Mouse (Mus musculus): ENCODE data around the gene L2hgdh.
"Not testable (repeated sequence)": the region's sequence is repeated elsewhere in the genome, so short reads cannot be mapped to it uniquely, and the experiment has no call there.

L2hgdh gene

DNA sequence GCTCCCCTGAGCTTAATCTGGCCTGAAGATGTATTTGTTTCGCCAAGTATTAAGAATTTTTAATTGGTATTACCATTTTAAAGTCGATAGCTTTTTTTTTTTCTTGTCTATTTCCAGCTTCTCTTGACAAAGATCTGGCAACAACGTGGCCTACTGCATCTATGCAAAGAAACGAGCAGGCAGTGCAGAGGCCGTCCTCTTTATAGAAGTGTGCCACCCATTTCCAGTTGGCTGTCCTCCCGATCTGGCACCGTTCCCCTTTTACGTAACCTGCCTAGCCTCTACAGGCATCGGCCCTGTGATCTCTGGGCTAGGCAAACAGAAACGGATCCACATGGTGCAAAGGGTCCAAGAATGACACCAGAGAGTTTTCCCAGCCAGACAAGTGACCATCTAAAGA, 41.1 kb downstream of the L2hgdh start:
- CTCF ChIA-PET, result interaction anchor here in 2 of 4 experiments (0.6 to 1.1 kb wide), 3 partner anchors 13 to 317 kb away, joined by 3 to 5 read pairs (median 4); no protein-coding TSS in a partner anchor
- POLR2A ChIA-PET, result interaction anchor here in 2 of 4 experiments (0.7 to 1.8 kb wide), 3 partner anchors 10 to 106 kb away, joined by 3 to 8 read pairs (median 4); no protein-coding TSS in a partner anchor

GRCm38 (mm10) chr12:69682788-69683419, 41.8 kb downstream of the L2hgdh start:
- ChIA-PET CTCF (interaction anchor here in 1 of 4 experiments (1.1 kb wide), 1 partner anchor 14 kb away, joined by 4 read pairs; no protein-coding TSS in a partner anchor), POLR2A (interaction anchor here in 2 of 4 experiments (0.6 to 1.8 kb wide), 6 partner anchors 10 to 286 kb away, joined by 3 to 8 read pairs (median 4); no protein-coding TSS in a partner anchor)

DNA sequence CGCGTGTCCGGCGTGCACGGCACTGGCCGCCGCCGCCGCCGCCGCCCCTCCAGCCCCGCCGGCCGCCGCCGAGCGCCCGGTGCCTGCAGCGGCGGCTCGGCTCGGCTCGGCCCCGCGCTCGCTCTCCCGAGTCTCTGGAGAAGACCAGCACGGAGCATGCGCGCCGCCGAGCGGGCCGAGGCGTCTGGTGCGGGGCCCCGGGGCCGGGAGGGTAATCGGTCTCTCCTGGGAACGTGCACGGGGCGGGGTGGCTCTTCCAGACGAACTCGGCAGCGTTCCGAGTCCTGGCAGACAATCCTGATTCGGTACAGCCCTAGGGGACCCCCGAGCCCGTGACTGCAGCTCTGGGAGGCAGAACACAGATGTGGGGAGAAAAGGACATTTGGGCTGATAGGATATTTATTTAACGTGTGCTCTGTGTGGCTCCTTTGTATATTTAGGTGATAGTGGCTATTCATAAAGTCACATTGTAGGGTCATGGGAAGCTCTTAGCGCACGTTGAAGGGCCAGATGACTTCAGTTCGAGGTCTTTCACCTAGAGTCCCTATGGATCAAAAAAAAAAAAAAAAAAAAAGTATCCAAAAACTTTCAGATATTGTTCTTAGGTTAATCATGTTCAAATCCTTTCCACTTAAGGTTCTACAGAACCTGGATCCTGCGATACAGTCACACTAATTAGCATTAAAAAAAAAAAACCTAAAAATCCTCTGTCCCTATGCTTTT, 42.4 kb downstream of the L2hgdh start:
- ChIA-PET CTCF (no interaction called here), POLR2A (interaction anchor here in 2 of 4 experiments (0.6 to 2.3 kb wide), 8 partner anchors 11 to 554 kb away, joined by 3 to 8 read pairs (median 4); partner anchors contain the start of genes Atp5s (in 1 of the 2) and L2hgdh (in 1 of the 2))

- CTCF ChIA-PET, result no interaction called here
- POLR2A ChIA-PET, result interaction anchor here in 2 of 4 experiments (0.7 to 2.3 kb wide), 7 partner anchors 10 to 555 kb away, joined by 3 to 8 read pairs (median 4); partner anchors contain the start of genes Atp5s (in 1 of the 2) and L2hgdh (in 1 of the 2)
Observed at GRCm38 (mm10) chr12:69681566-69682061, 43.1 kb downstream of the L2hgdh start, which contains the start of gene Sos2. Gene Sos2 (minus strand): TSS chr12:69681852.

DNA sequence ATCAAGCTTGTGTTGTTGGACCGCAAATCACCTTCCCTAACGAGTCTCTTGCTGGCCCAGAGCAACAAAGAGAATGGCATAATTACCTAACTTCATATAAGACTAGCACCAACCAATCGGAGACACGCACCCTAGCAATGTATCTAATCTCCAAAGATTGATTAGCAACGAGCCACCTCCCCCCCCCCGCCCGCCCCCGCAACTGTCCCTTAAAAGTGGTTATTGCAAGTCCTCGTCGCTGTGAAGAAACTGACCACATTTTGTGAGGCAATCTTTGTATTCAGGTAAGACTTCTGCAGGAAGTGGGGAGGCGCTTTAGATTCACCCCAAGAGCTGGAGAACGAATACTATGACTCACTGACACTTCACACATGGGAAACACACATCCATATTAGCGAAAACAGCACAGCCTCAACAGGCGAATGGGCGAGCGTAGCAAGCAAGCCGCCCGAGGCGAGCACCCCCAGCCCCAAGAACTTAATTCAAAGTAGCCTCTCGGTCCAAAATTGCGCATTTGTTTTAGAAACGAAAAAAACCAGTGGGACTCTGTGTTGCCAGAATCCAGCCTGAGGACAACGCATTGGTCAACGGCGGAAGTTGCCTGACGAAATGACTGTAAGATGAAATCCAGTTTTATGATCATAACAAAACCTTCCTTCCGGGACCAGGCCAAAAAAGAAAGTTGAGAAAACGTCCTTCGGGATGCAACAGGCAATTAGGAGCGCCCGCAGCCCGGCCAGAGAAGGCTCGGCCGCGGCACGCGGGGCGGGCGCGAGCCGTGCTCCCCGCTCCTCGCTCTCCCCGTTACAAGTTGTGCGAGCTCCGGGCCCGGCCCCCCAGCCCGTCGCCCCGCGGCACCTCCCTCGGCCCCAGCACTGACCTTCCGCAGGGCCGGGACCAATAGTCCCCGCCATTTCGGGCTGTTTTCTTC, 43.8 kb downstream of the L2hgdh start:
- ChIA-PET CTCF (no interaction called here), POLR2A (interaction anchor here in 3 of 4 experiments (0.6 to 2.3 kb wide), 7 partner anchors 10 to 667 kb away, joined by 3 to 7 read pairs (median 5); partner anchors contain the start of genes Atp5s (in 1 of the 3), L2hgdh (in 1 of the 3) and Trim9 (in 1 of the 3))

GRCm38 (mm10) chr12:69676157-69676556, 48.5 kb downstream of the L2hgdh start:
- ChIA-PET CTCF (interaction anchor here in 1 of 4 experiments (0.8 kb wide), 1 partner anchor 23 kb away, joined by 3 read pairs; no protein-coding TSS in a partner anchor), POLR2A (no interaction called here)

DNA sequence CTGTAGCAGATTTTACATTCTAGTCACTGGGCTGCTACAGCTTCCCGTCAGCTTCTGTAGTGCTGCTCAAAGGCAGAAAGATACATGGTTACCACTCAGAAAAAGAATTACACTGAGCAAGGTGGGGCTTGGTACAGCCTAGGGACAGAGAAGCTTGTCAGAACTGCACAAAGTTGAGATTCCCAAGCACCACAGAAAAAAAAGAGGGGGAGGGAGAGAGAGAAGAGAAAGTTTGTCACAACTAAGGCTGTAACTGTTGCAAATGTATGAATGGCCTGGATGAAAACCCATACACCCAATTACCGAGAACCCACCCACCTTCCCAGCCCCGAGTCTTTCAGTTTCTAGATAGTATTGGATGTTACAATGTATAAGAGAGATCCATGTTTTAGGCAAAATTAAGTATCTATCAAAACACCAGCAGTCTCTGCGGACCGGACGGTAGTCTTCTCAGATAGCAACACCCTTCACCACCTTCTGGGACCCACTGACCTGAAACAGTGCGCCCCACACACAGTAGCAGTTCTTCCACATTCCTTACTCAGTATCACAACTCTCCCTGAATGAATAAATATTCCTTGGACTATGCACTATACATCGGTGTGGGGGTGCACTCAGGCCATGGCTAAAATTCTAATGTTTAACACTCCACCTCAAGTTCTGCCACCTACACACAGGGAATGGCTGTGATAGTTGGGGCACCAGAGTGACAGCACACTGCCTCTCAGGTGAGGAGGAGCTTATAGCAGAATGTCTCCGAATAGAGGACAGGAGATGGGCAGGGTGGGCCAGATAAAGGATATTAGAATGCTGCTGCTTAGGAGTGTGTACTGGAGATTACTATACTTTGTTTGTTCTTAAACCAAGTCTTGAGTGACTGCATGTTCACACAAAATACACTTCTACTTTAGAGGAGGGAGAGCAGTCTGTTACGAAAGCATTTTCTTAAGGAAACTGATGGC, 49.8 kb downstream of the L2hgdh start:
- ChIA-PET POLR2A (interaction anchor here in 1 of 4 experiments (0.7 kb wide), 1 partner anchor 77 kb away, joined by 3 read pairs; no protein-coding TSS in a partner anchor), CTCF (interaction anchor here in 1 of 4 experiments (0.8 kb wide), 1 partner anchor 21 kb away, joined by 3 read pairs; no protein-coding TSS in a partner anchor)

GRCm38 (mm10) chr12:69674176-69674575, 50.5 kb downstream of the L2hgdh start:
- ChIA-PET POLR2A (interaction anchor here in 1 of 4 experiments (0.7 kb wide), 1 partner anchor 78 kb away, joined by 3 read pairs; no protein-coding TSS in a partner anchor), CTCF (no interaction called here)

DNA sequence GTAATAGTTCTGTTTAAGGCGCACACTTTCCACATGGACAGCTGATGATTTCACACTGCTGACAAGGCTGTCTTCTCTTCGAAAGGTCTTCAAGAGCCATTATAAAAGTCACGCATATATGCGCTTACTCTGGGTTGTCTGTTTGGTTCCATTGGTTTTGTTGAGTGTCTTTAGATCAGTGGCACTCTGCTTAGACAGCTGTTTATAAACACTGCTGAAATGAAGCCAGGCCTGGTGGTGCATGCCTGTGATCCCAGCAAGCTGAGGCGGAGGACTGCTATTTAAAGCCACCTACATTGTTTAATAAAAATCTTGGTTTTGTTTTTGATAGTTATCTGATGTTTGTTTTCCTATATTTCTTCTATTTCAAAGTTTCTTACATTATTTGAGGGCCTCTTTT, 58.0 kb downstream of the L2hgdh start:
- ChIA-PET POLR2A (interaction anchor here in 2 of 4 experiments (0.7 to 1.0 kb wide), 2 partner anchors 46 to 508 kb away, joined by 3 to 11 read pairs; partner anchors contain the start of gene Rps29 (in 1 of the 2)), CTCF (no interaction called here)

DNA sequence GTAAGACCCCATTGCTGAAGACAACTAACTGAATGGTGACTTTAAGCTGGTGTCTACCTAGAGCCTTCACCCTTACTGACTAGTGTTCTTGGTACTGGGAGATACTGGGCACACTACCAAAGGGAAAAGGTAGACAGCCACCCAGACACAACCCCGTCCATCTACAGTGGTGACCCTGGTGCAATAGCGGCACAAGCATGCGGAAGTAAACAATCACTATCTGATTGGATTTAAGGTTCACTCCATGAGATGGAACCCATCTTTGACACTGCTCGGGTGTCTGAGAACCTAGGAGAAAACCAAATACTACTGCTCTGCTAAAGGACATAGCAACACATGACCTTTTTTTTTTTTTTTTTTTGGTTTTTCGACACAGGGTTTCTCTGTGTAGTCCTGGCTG, 63.0 kb downstream of the L2hgdh start:
- ChIA-PET CTCF (no interaction called here), POLR2A (no interaction called here)

GRCm38 (mm10) chr12:69653973-69654372, 70.7 kb downstream of the L2hgdh start:
- CTCF ChIA-PET, POLR2A ChIA-PET: not testable (repeated sequence)

- ChIA-PET CTCF (no interaction called here), POLR2A (no interaction called here)
Observed at GRCm38 (mm10) chr12:69649511-69649910, 75.2 kb downstream of the L2hgdh start.

- CTCF ChIA-PET, result no interaction called here
- POLR2A ChIA-PET, result interaction anchor here in 1 of 4 experiments (0.8 kb wide), 1 partner anchor 175 kb away, joined by 3 read pairs; no protein-coding TSS in a partner anchor
Observed at GRCm38 (mm10) chr12:69645821-69646616, 78.7 kb downstream of the L2hgdh start.

DNA sequence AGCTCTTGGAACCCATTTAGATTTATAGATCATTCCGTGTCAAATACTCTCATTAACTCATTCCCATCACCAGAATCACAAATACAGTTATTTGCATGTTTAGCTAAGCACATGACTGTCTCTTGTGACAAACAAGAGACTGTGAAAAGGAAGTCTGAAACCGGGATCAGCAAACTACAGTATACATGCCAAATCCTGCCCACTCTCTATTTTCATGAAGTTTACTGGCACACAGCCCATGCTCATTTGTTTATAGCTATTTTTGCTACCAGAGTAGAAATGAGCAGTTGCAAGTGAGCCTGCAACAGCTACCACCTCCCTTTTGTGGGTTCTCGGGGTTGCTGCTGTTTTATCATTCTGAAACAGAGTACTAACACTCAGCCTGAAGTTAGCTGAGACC, 79.8 kb downstream of the L2hgdh start:
- POLR2A ChIA-PET, result no interaction called here
- CTCF ChIA-PET, result no interaction called here

GRCm38 (mm10) chr12:69642877-69643276, 81.8 kb downstream of the L2hgdh start:
- ChIA-PET CTCF (no interaction called here), POLR2A (interaction anchor here in 1 of 4 experiments (0.7 kb wide), 1 partner anchor 1259 kb away, joined by 3 read pairs; no protein-coding TSS in a partner anchor)
